Mouse (Mus musculus): Measurements from ENCODE around the gene Epb41l2.

DNA sequence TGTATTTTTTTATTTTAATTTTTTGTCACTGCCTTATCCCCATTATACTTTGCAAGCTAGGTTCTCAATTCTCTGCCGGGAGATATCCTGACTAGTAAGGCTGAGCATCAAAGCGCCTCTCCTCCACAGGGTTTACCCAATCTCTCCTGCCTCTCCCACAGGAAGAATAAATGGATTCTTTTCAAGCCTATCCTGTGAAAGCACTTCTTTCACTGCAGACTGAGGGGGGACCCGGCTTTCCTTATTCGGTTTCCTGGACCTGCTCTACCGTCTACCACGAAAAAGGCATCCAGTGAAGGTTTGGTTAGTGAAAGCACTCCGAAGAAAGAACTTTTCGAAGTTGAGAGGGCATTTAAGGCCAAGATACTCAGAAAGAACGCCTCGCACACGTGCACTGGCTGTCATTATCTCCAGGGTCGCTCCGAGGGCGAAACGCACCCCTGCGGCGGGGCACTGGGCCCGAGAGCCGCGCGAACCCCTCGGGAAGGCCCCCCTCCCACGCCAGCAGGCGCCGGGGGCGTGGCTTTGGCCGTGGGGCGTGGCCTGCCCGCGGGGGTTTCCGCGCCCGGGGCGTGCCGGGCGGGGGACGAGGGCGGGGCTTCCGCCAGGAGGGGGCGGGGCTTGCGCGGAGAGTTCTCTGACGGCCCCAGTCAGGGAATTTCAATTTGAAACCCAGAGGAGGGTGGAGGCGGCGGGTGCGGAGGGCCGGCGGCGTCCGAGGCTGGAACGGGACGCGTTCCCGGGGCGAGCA lies at the start of gene Epb41l2:
- TF ChIP-seq EP300 (IDR thresholded peaks at IDR 0.05; ENCODE audit: low read depth) (no peak), CTCF (IDR thresholded peaks at IDR 0.05; ENCODE audit: low read depth) (no peak)
